Mouse (Mus musculus): Measurements from ENCODE around the gene Alyref. TPM values are rescaled to one million over a fixed set of nuclear protein-coding genes. Genes with fewer than 3 reads are reported as not detected.
"Not testable (repeated sequence)": the region's sequence is repeated elsewhere in the genome, so short reads cannot be mapped to it uniquely, and the experiment has no call there.

The Alyref gene
- total RNA-seq, 2 experiments from 2014 or later = 60.5 to 70.0 TPM

DNA sequence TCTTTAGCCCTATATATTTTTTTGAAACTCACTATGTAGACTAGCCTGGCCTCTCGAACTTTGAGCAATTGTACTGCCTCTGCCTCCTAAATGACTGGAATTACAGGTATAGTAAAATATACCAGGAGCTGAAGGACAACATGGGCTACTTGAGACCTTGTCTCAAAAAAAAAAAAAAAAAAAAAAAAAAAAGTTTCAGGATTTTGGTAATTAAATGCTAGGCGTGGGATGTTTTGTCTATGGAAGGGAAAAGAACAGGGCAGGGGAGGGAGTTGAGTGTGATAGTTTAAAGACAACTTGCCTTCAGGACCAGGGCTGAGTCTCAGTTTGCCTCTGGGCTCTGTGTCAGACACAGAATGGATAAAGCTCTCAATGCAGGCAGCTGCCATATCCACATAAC lies 23.1 kb downstream of the Alyref start:
- DNase-seq (ENCODE audit: low spot score in 2 of 2) = no peak

- DNase-seq (ENCODE audit: low spot score in 2 of 2) = no peak
These were observed 23.9 kb downstream of the Alyref start for GRCm38 (mm10) chr11:120574278-120574600.

DNA sequence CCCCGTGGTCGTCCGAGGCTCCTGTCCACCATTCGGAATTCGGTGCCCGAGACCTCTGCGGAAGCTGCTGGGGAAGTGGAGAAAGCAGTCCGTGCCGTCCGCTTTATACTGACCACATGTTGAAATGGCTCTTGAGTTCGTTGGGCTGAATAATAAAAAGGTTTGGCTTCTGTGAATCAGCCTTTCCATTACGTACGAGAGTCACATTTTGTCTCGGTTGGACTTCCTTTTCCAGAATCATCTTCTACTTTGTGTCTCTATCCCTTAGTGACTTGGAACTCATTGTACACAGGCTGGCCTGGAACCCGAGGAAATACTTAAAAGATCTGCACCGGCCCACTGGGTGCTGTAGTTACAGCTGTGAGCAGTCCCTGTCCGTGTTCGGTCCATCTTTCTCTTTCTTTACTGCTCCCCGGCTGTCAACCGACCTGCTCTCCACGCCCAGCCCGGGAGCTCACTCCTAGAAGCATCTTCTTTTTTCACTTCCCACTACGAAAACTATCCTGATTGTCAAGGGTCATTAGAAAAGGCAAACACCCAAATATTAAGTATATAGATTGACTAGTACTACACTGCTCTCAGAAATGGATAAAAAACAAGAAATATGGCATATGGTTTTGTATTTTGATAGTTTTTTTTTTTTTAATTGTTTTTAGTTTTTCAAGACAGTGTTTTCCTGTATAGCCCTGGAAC lies 24.4 kb downstream of the Alyref start:
- no peak for DNase-seq (ENCODE audit: low spot score in 2 of 2)

DNA sequence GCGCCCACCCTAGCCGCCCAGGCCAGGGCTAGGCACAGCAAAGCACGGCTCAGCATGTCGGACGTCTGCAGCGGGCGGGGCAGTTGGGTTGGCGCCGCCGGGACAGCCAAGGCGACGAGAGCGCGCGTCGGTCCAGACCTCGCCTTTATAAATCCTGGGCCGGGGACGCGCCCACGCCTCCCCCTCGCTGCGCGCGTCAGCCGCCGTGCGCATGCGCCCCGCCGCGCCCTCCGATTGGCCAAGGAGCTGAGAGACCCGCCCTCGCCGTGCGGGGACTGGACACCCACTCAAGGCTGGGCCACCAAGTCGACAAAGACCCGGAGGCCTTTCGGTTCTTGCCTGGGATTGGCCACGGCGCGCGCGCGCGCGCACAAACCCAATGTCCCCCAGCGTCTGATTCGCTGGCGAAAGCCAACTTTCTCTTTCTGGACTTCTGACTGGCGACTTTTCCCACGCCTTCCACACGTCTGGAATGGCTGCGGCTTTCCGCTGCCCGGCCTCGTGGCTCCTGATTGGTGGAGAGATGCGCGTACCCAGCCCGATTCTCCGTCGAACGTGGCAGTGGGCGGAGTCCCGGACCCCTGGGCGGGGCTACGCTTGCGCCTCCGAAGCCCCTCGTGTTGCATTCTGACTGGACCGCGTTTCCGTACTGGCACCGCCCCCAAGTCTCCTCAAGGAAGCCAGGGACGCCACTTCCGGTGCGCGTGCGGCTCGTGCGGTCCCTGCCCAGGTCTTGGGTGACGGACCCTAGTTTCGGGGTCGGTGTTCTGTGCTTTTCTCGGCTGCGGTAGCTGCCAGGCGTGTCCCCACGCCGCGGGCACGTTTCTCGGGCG lies 25.2 kb downstream of the Alyref start, which contains the start of gene P4hb:
Gene P4hb (minus strand): TSS at position 502 of the 833 bp plus-strand sequence.
- peak; percentile 100 for DNase-seq (ENCODE audit: low spot score in 2 of 2)

DNA sequence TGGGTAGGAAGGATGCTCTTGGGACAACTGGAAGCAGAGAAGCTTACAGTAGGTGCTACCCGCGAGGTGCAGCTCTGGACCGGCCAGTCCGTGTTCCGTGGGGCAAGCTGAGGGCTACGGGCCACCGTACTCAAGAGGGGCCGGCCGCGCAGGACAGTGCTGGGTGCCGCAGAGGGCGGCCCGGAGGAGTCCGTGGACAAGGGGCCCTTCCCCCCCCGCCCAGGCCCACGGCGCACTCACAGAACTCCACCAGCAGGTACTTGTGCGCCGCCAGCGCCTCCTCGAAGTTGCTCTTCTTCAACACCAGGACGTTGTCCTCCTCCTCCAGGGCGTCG lies 25.8 kb downstream of the Alyref start:
- no peak for DNase-seq (ENCODE audit: low spot score in 2 of 2)

DNA sequence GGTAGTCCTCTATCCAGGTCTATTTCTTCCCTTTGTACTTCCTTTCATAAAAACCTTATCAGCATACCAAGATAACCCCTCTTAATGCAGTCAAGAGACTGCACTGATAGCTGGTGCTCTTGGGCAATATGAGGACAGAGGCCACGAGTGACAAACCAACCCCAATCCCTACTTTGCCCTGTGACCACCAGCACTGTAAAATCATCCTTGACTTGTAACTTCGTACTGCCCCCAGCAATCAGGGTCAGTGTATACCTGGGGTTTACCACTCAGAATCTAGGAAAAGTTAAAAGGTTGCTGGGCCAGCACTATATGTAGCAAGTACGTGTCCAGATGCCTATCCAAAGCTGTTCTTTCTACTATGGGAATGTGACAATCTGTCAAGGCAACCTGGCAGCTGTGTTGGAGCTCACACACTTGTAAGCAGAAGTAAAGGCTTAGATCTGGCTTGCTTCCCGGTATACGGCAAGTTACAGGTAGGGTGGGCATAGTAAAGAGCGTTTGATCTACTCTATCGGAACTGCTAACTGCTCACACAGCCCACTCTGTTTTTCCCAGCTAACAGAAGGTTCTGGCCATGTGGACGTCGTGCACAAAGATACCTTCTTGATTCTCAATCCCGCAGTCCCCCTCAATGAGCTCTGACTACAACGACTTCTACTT lies 26.3 kb downstream of the Alyref start:
- no peak for DNase-seq (ENCODE audit: low spot score in 2 of 2)

GRCm38 (mm10) chr11:120571122-120571521 lies 27.0 kb downstream of the Alyref start:
- DNase-seq (ENCODE audit: low spot score in 2 of 2) = no peak

GRCm38 (mm10) chr11:120568324-120568723 lies 29.8 kb downstream of the Alyref start:
- no peak for DNase-seq (ENCODE audit: low spot score in 2 of 2)

- no peak for DNase-seq (ENCODE audit: low spot score in 2 of 2)
These were observed 33.1 kb downstream of the Alyref start for GRCm38 (mm10) chr11:120565114-120565513.

DNA sequence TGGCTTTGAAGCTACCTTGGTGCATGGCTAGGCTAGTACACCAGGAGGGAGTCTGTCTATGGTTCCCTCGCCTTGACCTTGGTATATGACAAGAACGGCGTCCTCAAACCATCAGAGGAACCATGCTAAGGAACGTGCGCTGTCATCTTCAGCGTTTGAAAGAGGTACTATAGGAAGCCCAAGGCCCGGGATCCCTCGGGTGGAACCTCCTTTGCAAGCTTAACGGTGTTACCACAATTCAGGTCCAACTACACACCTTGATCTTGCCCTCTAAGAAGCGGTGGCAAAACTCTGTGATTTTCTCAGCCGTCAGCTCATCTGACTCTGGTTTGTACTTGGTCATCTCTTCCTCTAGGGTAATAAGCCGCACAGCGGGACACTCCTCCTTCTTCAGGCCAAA lies 35.2 kb downstream of the Alyref start:
- DNase-seq (ENCODE audit: low spot score in 2 of 2) = no peak

DNA sequence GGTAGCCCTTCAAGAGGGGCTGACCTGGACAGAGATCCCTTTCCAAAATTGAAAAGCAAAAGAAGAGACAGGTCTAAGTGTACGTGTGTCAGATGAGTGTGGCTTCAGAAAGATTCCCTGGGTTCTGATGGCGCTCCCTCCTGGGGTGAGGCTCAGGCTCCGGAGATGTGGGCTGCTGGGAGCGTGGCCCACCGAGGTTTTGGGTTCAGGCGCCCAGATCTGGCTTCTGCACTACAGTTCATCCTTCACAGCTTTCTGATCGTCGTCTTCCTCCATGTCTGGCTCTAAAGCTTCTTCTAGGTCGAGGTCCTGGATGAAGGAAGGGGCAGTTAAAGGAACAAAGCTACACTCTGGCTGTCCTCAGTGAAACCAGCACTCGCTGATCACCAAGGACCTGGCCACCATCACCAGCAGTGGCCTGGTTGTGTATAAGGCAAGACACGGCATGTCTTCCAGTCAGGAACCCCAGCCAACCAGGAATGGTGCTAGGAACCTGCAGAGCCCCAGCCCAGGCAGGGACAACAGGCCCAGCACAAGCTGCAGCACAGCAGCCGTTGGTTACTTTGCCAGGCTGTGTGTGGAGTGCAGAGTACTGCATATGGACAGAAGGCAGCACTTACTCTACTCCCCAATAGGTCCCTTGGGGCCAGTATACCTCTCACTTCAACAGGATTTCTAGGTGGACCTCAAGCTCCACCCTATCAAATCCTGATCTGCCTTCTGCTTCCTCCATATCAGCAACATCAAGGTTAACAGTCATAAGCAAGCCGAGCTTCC lies 37.0 kb downstream of the Alyref start:
- DNase-seq (ENCODE audit: low spot score in 2 of 2) = no peak

DNA sequence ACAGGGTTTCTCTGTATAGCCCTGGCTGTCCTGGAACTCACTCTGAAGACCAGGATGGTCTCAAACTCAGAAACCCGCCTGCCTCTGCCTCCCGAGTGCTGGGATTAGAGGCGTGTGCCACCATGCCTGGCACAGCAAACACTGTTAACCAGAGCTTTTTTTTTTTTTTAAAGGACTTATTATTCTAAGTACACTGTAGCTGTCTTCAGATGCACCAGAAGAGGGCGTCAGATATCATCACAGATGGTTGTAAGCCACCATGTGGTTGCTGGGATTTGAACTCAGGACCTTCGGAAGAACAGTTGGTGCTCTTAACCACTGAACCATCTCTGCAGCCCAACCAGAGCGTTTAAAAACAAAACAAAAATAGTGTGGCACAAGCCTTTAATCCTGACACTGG lies 39.3 kb downstream of the Alyref start:
- not testable (repeated sequence) for DNase-seq (ENCODE audit: low spot score in 2 of 2)

- no peak for DNase-seq (ENCODE audit: low spot score in 2 of 2)
These were observed 42.9 kb downstream of the Alyref start for GRCm38 (mm10) chr11:120555260-120555659.

- DNase-seq (ENCODE audit: low spot score in 2 of 2) = no peak
These were observed 43.3 kb downstream of the Alyref start for GRCm38 (mm10) chr11:120554834-120555233.

DNA sequence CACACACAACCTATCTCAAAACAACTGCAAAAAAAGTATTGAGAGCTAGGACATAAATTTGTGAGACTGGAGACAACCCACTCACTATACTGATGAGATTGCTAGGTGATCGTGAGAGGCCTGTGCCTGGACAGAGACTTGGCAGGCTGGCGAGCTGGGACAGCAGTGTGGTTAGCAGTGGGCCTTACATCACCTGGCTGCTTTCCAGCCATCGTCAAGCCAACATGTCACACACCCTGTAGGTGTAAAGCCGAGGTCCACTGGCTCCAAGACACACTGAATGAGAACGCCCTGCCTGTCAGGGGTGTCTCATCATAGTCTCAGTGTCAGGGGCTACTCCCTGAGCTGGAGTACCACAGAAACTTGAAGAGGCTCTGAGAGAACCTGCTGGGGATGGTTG lies 45.4 kb downstream of the Alyref start:
- DNase-seq (ENCODE audit: low spot score in 2 of 2) = no peak

DNA sequence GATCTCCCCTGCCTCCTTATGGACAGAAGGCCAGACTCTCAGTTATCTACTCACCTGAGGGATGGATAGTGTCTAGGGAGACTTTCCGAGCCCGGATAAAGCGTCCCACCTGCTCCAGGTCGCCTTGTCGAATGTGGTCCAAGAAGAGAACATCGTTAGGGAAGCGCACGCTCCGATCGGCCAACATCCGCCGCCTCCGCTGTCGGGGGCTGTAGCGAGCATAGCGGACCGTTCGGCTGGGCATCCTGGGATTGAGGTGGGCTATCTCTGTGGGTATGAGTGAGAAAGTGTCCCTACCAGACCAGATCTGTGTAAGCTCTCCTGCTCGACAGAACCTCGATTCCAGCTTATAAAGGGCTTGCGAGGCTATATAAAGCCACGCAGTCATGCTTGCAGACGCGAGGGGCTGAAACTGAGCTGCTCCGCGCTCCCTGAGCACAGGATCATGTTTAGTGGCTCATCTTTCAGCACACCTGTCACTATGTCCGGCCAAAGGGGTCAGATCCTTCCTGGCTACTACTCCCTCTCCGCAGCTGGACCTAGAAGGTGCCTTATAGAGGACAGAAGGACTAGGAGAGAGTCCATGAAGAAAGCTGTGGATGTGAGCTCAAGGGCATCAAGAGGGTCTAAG lies 47.2 kb downstream of the Alyref start, which contains the start of gene Ppp1r27:
Gene Ppp1r27 (minus strand): TSS at position 323 of the 631 bp plus-strand sequence.
- DNase-seq (ENCODE audit: low spot score in 2 of 2) = no peak

DNA sequence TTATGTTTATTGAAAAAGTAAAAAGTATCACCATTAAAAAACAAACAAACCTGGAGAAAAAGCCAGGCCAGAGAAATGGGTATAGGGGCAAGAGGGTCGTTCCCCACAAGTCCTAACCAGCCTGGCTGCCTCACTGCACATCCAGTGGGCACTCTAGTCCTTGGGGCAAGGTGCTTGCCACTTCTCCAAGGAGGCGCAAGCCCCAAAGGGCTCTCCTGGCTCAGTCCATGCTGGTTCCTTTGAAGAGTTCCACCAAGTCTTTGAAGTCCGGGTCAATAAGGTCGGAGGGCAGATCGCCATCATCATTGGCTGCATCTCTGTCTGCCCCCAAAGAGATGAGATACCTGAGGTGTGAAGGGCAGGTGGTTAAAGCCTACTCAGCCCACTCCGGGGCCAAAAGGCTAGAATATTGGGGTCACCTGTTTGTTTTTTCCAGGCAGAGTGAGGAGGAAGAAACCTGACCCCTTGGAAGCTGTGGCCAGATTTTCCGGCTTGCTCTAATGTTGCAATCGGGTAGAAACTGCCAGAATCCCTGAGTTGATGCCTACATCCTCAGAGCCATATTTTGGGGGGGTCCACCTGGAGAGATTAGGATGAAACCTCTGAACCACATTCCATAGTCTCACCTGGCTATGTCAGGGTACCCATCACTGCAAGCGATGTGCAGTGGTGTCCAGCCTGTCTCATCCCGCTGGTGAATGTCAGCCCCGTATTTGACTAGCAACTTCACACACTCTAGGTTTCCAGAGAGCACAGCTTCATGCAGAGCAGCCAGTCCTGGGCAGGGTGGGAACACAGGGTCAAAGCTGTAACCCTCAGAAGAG lies 48.0 kb downstream of the Alyref start:
- no peak for DNase-seq (ENCODE audit: low spot score in 2 of 2)

DNA sequence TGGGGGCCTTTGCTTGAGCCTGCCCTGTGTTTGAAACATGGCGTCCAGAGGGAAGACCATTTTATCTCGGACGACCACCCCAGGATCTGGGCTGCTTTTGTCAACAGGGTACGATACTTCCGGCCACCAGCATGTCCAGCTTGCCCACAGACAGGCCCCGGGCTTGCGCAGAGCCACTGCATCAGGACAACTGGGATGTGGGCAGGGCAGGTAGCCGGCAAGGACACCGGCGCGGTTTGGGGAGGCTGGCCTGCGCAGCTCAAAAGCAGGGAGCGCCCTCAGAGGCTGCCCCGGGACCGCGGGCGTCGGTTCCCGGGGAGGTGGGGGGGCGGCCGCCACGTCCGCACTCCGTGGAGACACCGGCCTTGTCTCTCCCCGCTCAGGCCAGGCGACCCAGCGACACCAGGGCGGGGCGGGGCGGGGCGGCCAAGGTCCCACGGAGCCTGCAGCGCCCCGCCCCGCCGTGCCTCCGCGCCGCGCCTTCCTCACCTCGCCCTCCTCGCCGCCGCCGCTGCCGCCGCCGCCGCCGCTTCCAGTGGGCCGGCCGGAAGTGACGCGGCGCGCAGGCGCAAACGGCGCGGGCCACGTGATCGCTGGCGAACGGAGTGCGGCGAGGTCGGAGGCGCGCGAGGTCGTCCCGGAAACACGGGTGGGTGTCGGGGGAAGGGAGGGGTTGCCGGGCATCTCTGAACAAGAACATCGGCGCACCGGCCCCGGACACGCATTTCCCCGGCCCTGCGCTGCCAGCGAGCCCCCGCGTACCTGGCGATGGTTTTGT lies 48.8 kb downstream of the Alyref start, which contains the start of gene Mcrip1:
Gene Mcrip1 (minus strand): TSS at position 560 of the 778 bp plus-strand sequence.
- DNase-seq (ENCODE audit: low spot score in 2 of 2) = peak; percentile 90 to 93

DNA sequence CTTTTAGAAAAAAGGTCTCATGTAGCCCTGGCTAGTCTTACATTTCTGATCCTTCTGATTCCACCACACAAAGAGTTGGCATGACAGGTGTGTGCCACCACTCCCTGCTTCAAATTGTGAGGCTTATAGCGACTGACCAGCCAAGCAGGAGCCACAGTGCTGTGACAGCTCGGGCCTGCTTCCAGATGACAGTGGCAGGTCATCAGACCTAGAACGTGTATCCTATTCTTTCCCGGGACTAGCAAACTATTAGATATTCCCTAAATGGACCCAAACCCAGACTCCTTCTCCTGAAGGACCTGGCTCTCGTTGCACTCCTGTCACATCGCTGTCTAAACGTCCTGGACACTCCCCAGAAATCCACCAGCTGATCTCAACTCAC lies 49.4 kb downstream of the Alyref start:
- no peak for DNase-seq (ENCODE audit: low spot score in 2 of 2)
